Mouse (Mus musculus): ENCODE measurements at regions not wholly inside any gene's neighbourhood (a gene's known extent, or its start where the extent isn't known, plus 50 kb on each side); places are given as distances from the start of the nearest gene placed in this dataset.

DNA sequence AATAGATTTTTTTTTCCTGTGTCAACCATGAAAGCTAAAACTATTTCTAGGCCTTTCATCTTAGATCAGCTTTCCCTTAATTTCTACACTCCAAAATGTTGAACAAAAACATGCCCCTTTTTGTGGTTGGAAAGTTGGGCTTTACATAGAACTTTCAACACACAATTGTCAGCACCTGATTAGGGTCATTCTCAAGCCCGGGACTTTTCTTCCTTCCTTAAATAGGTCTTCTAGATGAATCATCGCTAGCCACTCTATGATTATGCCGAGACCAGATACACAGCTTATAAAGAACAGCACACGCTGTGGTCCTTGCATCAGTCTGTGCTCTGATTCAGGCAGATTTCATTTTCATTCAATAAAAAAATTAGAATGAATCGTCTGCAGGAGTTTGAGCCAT lies 133.3 kb upstream of the Atp2b1 start:
- DNase-seq (ENCODE audit: low spot score): no peak

DNA sequence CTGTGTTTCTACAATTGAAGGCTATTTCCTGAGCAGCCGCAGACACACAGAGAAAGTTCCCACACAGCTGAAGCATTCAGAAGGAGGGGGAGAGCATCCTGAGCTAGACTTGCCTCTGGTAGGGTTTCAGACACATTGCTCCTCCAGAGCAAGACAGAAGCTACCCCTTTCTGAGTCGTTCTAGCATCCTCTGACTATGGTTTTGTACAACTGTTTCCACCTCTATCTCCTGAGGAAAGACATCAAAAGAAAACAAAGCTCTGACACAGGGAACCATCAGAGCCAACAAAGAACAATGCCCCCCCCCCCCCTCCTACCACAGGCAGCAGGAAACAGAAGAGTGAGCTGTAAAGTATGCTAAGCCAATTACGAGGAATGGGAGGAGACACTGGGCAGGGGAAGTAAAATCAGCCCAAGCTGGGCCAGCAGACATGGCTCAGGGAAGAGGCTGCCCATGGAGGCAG lies 132.3 kb upstream of the Atp2b1 start:
- no peak for DNase-seq (ENCODE audit: low spot score)

DNA sequence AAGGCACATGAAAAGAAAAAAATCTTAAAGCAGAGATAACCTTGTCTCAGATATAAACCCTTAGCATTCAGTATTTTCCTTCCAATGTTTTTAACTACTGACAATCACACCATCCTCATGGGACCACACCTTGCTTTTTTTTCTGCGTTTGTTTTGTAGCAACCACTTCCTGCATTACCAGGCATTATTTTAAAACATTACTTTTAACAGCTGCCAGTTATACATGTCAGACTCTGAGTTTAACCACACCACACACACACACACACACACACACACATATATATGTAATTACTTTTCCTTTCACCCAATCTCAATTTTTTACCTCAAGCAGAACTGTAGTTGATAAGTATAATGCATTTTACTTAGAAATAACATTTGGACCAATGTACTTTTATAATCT lies 128.8 kb upstream of the Atp2b1 start:
- peak; percentile 11 for DNase-seq (ENCODE audit: low spot score)

DNA sequence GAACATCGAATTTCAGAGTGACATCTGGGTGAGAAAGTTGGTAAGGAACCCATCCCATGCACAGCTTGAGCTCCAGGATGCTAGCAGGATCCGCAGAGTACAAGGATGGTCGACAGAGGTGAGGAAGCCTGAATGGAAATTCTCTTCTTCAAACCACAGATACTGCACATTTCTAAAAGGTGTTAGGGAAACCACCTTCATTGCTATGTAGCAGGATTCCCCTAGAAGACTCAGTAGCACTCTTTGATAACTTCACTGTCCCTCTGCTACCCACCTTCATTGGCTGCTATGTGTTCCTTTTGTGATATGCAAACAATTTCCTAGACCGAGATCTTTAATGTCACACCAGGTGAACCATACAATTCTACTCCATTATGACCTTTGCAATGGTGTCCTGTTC lies 128.1 kb upstream of the Atp2b1 start:
- DNase-seq (ENCODE audit: low spot score): no peak

DNA sequence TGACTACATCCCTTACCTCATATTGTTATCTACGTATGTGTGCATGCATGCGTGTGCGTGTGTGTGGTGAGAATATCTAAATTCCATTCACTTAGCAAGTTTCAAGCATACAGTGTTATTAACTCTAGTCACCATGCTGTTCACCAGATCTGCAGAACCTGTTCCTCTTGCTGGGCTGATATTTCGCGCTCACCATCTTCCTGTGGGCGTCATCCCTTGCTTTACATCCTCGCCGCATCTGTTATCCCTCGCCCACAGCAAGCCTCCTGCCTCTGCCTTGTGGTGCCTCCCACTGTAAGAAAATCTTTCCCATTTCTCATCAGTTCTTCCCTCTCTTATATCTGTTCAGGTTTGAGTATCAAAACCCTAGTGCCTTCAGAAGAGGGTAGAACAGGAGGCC lies 124.4 kb upstream of the Atp2b1 start:
- no peak for DNase-seq (ENCODE audit: low spot score)

DNA sequence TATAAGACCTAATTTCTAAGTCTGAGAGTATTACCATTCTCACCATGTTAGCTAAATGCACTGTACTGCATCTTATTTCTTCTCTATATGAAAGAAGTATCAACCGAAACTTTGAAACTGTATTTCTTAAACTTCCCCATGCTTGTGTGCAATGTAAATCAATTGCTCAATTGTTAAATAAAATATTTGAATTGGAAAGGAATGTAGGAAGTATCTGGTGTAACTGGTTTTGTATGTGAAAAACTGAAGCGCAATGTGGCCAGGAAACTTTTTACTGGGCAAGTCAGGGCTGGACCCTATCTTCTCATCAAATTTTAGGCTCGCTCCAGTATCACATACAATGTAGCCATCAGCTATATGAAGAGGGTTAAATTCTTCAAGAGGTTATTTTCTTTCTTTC lies 123.8 kb upstream of the Atp2b1 start:
- DNase-seq (ENCODE audit: low spot score): no peak

DNA sequence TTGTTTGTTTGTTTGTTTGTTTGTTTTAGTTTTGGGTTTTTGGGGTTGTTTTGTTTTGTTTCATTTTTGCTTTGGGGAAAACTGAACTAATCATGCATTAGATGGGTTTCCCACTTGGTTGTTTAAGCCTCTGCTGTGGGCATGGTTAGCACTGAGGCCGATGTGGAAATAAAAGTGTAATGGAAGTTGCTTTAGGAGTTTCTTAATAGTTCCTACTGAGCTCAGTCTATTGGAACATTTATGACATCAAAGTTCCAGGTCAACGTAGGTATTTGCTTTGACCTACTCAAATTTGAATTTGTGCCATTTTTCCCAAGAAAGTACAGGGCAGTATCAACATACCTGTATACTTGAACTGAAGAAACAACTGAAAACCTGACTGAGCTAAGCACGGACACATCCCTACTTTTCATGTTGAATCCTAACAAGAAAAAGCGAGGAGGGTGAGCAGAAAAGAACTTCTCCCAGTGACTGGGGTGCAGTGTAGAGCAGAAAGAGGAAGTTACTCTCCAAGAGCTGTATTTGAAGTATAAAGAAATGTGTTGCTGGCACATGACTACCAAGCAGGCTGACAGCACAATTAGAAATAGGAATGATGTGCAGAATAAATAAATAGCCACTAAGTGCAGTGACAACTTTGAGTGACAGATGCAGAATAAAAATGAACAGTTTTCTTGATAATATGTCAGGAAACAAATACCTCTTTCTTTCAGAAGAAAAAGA lies 122.0 kb upstream of the Atp2b1 start:
- DNase-seq (ENCODE audit: low spot score): no peak

DNA sequence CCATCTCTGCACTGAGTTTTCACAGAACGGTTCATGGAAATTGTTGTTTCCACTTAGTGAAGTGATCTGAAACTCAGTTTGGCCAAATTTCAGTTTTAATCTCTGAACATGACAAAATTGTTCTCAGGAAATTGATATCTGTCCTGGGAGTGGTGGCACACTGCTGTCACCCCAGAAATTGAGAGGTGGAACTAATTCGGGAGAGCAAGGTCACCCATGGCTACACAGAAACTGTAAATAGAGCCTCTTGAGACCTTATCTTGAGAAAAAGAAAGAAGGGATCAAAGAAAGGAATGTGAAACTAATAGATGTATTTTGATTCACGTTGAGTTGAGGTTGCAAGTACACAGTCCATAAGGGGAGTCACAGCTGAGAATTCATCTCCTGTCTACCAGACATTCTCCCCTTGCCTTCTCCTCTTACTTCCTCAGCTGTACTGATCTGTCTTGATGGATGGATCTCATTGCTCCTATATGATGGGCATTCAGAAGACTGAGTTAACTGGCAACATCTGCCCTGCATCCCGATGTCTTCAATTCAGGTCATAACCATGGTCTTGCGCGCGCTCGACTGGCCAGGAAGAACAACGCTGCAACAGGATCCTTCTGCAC lies 120.2 kb upstream of the Atp2b1 start:
- DNase-seq (ENCODE audit: low spot score): no peak

DNA sequence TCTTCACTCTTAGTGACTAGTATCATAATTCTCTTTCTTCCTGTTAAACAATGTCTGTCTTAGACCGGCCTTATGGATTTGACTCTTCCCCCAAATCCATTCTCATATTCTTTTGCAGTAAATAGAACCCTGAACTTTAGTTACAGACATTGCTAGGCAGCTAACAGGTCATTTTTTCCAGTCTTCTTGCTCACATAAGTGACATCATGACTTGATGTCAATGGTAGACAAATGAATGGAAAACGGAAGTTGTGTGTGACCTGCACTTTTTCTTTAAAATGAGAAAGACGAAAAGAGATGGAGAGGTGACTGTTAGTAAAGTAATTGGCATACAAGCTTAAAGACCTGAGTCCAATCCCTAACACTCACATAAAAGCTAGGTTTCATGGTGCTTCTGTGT lies 118.2 kb upstream of the Atp2b1 start:
- DNase-seq (ENCODE audit: low spot score): no peak

DNA sequence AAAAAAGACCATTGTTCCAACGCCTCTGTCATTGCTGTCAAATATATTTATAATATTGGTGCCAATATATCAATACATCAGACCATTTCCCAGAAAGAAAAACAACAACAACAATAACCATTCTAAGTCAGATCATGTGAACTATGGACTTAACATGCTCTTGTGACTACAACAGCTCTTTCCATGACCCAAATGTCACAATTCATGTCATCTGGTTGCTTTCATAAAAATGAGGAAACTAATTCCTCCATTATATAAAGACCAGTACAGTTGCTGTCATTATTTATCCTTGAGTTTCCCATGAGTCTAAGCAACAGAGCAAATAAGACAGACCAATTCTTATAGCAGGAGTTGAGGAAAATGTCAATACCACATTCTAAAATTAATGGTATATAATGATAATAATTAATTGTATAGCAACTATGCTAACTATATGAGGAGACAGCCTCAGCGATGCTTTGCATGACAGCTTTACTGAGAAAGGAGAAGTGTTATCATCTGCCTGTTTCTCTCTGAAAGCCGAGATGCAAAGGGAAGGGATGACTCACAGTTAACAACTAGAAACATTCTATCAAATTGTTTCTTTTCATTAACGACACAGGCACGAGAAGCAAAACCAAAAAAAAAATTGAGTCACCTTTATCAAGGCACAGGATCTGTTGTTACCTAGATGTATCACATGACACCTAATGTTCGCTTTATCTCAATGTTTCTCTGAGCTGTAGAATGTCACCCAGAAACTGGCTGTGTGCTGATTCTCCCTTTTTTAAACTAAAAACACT lies 115.4 kb upstream of the Atp2b1 start:
- DNase-seq (ENCODE audit: low spot score): no peak

DNA sequence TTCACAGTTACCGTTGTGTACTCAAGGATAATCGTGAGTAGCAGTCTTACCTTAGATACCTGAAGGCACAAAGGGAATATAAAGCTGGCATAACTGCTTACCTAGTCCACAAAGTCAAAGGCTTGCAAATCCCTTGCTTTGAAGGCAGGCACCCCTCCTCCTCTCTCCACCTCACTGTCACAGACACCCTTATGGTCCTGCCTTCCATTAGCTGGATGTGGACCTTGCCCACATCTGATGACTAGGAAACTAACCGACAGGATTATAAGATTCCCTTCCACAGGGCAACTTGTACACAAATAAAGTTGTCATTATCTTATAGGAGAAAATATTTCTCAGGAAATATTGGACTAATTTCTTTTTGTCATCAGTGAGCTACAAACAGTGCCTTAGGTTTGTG lies 114.4 kb upstream of the Atp2b1 start:
- DNase-seq (ENCODE audit: low spot score): no peak

DNA sequence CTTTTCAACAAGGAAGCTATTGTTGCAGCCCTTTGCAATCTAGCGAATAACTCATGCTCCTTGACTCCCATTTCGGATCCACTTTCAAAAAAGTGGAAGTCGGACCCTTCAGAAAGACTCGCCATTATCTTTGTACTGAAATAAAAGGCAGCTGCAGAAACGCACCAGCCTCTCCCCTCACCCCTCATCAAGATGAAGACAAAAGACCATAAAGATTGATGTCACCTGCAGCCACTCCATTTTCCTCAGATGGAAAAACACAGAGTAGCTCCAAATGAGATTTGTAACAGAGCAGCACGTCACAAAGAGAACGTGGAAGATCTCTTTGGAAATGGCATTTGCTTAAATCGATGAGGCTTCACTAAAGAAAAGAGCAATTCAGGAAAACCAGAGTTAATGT lies 113.3 kb upstream of the Atp2b1 start:
- no peak for DNase-seq (ENCODE audit: low spot score)

DNA sequence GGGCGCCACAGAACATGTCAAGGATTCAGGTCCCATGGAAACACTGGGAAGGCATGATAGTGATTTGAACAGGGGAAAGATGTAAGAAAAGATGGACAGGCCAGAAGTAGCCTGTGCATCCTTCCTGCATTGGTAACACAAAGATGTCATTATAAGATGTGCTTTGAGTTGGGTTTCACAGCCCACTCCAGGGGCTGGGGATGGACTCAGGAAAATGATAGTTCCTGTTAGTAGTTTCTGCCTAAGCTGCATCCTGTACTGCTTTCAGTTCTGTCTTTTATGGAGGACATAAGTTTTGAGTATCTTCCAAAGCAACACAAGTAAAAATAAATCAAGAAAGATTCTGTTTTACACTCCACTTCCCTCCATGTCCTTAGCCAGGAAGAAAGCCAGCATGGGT lies 109.2 kb upstream of the Atp2b1 start:
- DNase-seq (ENCODE audit: low spot score): no peak

DNA sequence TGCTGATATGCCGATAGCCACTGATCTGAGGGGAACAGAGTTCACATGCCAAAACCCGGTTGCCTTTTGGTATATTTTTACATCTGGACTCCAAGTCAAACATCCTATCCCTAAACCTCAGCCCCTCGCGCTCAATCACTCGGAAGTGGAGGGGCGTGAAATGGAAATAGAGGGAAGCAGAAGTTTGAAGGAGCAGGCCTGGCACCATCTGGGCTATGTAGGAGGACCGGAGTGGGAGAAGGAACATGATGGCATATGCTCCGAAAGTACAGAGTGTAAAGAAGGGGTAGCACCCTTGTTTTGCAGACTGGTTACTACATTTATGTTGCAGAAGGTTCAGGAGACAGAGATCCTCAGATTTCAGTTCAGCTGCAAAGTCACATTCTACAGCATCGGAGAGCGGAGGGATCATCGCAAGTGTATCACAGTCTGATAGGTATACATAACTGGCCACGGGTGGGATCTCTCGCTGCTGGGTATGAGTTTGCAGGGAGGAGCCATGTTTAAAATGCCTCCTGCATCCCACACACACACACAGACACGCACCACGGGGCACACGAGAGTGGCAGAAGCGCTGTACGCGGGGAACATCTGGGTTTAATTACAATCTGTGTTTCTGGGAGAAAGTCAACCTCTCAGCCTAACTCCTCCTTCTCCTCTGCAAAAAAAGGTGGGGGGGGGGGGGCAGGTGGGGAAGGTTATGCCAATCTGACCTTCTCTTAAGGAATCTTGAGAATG lies 107.2 kb upstream of the Atp2b1 start:
- DNase-seq (ENCODE audit: low spot score): no peak

DNA sequence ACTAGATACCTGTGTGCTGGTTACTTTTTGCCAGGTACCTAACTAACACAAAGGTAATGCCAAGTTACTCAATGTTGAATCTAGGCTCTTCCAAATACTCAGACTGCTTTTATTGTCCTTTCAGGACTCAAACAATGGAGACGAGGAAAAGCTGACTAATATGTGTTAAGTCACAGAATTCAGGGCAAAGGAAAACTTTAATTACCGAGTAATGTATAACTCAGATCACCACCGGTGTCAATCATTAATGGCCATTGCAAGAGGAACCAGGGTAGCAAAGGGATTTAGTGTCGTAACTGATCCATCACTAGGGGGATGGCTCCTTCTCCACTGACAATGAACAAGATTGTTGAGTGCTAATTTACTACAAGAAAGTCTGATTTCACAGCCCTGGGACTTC lies 105.6 kb upstream of the Atp2b1 start:
- no peak for DNase-seq (ENCODE audit: low spot score)

DNA sequence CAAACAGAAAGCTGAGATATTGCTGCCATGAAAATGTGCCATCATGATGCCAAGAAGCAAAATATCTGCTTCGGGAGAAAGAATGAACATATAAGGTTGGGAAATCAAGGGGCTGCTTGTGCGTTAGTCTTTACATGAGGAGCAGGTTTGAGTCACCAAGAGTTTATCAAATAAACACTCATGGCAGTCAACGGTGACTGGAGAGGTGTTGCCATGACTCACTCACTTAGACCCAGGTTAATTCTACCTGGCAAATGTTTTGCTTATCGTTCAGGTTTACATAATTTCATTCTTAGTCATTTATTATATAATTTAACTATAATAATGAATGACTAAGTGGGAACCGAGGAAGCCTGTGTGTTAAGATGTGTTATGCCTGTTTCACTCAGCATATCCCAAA lies 85.2 kb upstream of the Atp2b1 start:
- no peak for DNase-seq (ENCODE audit: low spot score)

DNA sequence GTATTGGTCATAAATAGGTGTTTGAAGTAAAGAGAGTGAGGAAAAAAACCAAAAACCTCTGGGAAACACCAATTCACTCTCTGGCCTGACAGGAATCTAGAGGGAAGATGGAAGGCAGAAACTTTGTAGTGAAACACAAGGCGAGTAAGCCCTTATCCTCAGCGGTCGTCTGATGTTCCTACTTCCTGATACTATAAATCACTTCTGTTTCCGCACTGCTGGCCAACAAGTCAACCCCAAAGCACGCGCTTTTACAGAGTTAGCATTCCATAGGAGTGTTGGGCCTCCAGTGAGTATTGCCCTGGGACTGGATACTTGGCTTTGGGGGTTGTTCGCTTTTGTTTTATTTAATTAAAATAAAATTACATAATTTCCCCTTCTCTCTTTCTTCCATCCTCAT lies 82.7 kb upstream of the Atp2b1 start:
- DNase-seq (ENCODE audit: low spot score): no peak

DNA sequence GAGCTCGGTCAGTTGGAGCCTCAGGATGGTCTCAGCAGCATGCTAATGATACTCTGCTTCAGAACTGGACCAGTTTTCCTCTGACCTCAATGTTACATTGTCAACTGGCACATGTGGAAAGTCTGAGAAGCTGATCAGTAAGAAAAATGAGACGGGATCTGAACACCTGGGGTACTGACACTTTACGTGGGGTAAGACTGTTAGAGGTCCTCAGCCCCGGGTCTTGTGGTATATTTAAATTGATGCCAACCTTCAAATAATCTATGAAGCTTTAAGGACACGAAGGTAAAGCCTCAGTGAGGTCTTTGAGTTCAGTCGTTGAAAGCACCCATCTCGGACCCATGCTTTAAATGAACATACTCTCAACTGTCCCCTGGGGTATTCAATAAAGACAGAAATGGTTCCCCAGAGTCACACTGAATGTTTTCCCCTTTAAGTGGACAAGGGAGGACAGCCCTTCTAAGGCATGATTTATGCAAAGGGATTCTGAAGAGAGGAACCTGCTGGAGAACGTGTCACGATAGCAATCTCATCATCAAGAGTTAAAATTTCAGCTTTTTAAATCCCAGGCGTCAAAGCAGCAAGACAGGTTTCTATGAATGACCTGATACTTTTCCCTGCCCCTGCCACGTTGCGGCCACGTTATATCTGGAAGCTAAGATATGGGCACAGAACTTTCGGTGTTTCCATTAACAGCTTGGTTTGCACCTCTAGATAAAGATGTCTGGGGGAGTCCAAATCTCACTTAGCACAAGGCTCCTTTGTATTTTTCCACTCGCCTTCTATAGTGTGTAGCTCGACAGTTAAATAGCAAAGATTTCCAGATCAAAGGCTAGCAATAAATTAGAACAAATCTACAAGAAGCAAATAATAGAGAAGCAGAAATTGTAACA lies 76.7 kb upstream of the Atp2b1 start:
- no peak for DNase-seq (ENCODE audit: low spot score)

DNA sequence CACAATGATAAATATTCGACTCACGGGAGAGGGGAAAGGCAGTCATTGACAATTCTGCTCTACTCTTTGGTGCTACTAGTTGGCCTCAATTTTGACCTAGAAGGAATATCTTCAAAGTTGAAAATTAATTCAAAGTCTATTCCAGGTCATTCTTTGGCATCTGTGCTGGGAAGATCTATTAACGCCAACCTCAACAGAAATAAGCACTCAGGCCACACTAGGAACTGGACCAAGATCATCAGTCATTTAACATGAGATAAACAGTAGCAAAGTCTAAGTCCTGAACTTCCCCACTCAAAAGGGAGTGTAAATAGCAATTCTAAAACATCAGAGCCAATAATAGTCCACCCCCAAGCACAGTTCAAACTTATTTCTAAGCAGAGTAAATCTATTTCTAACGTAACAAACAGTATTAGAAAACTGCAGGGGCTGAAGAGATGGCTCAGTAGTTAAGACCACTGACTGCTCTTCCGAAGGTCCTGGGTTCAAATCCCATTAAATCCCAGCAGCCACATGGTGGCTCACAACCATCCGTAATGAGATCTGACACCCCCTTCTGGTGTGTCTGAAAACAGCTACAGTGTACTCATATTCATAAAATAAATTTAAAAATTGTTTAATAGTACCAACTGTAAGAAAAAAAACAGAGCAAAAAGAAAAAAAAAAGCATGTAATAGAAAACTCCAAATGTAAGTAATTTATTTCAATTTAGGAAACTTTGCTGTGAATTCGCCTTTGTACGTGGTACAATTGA lies 75.1 kb upstream of the Atp2b1 start:
- DNase-seq (ENCODE audit: low spot score): no peak

DNA sequence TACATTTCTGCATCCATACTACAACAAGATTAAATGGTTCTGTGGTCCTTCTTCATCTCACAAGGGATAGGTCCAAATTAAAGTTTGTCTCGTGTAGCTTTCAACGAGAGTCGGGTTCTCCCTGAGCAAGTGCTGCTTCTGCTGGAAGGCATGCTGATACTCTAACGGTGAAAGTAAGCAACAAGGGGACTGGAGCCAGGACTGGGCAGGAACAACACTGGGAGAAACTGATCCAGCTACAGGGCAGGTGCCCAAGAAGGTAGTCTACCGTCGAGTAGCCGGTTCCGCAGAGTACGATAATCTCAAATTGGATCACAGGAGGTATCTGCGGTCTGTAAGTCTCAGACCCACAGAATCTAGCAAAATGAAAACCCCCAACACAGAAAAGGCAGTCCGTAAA lies 74.2 kb upstream of the Atp2b1 start:
- no peak for DNase-seq (ENCODE audit: low spot score)

DNA sequence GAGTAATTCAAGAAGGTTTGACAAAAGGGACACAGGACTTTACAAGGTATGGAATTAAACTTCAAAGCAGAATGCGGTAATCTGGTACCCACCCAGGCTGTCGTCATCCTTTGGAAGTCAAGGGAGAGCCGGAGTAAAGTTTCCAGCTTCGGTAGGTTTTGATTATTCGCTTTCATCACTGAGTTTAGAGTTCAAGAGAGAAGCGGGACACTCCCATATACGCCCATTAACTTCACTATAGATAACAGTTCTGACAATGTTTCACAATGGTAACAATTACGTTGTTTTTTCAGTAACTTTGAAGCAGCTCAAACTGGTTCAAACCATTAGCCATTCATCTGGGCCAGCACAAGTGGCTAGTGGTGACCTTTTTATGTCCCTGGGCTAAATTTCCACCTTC lies 73.8 kb upstream of the Atp2b1 start:
- DNase-seq (ENCODE audit: low spot score): no peak

Data from spleen, adult 12 weeks (tissue).